Mouse (Mus musculus): Measurements from ENCODE around the gene Lrrc19.

The Lrrc19 gene

DNA sequence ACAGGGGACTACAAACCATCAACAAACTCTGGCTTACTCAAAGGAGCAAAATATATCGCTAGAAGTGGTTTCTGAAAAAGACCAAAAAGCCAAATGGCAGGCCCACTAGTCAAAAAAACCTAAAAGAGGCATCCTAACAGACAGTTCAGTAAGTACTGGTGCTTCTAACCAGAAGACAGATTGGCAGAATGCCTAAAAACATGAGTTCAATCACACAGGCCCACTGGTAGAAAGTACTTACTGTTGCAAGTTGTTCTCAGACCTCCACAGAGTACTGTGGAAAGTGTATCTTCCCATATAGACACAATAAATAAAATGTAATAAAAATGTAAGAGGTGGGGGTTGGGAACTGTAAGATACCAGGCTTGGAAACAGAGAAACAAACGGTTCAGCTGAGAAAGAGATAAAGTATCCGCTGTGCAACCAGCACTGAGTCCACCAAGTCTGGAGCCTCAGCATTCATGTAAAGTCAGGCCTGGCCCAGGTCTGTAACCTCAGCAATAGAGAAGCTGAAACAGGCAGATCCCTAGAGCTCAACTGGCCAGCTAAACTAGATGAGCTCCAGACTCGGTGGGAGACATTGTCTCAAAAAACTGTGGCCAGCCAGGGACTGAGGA lies 58.1 kb downstream of the Lrrc19 start:
- DNase-seq (ENCODE audit: low spot score), result no peak

All from retina, embryonic 14.5 days (tissue).